Mouse (Mus musculus) urinary bladder, postnatal 25 days (tissue): Measurements from ENCODE around the gene Poc1b.

Experiments
- DNase-seq: peaks from one replicate; pipeline ENCODE4 v3.0.0; 2022; ENCODE audit warnings: low spot score

The Poc1b gene

DNA sequence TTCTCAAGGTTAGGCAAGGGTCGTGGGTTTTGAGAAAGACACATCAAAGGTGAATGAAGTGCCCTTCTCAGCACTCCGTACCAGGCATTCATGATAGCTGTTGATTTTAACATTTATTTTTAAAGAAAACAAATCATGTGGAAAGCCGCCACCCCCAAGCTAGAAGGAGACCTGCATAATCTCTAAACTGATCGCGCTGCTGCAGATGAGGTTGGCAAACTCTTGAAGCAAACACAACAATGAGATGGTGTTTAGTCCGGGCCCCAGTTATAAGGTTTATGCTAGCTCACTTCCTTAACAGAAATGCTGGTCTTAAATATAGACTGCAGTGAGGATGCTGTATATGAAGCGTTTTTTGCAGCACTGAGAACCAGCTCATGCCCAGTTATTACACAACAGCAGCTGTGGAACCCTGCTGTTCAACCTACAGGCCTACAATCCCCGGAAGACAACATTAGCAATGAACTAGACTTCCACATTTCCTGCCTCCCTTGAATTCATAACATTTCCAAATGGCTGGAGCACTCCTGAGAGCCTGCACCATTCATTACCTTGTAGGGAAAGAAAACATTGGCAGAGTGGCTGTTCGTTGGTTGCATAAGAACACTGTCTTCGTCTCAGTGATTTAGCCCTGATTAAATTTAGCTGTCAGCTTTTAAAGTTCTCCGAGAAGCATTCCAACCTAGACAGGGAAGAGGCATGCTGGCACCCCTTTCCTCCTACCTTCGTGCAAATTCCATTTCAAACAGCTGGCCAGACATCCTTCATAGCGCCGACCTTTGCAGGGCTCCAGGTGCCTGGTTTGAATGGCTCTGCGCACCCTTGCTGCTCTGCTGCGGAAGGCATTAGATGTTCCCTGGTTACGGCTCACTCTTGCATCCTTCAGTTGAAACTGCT is 121.4 kb downstream of the Poc1b start:
- DNase-seq, result no peak

DNA sequence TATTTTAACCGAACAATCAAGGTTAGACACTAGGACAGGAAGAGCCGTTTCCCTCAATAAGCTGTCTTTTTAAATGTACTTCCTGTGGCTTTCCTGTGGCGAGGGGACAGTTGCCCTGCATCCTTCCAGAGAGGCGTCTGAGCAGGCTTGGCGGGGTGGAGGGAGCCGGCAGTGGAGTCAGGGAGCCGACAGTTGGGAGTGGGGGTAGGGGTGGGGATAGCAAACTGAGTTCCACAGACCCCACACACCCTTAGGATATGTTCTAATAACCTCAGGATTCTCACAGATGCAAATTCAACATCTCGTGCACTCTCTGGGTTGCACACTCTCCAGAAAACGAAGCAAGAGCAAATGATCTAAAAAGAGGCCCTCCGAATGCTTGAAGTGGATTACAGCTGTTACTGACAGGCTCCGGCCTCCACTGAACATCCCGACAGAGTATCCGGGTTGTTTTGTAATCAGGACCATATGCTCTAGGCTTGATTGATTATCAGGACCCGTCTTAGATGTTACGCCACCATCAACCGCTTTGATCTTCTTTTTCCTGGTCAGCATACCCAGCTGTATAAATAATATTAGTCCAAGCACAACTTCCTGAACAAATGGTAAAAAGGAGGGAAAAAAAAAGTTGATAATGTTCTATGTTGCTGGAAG is 122.3 kb downstream of the Poc1b start:
- DNase-seq, result no peak

GRCm38 (mm10) chr10:99232518-99233227 is 125.8 kb downstream of the Poc1b start:
- no peak for DNase-seq

- no peak for DNase-seq
Measured at GRCm38 (mm10) chr10:99234336-99234735, 127.5 kb downstream of the Poc1b start.

GRCm38 (mm10) chr10:99235081-99235480 is 128.2 kb downstream of the Poc1b start:
- DNase-seq, result no peak

DNA sequence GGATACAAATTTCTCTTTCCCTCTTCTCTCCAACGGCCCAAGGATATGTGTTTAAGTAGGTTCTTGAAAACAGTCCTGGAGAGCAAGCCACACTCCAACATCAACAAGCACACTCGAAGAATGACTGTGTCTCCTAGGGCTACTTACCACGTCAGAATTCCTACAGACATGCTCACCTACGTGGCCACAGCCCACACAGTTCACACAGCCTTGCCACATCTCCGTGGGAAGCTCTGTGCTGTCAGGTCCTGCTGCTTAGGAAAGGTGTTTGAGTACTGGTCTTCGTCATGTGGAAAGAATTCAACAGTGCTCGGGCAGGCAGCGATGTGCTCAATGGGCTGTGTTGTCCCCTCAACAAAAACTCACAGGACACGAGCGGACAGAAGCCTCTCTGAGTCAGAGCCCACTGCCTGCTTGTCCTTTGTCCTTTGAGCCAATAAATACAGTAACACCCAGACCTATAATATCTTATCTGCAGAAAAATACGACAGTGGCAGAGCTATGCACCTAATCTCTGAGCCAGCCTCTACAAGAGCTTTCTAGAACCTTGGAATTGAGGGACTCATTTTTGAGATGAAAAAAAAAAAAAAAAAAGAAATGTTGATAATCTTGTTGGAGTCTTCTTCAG is 130.5 kb downstream of the Poc1b start:
- no peak for DNase-seq

DNA sequence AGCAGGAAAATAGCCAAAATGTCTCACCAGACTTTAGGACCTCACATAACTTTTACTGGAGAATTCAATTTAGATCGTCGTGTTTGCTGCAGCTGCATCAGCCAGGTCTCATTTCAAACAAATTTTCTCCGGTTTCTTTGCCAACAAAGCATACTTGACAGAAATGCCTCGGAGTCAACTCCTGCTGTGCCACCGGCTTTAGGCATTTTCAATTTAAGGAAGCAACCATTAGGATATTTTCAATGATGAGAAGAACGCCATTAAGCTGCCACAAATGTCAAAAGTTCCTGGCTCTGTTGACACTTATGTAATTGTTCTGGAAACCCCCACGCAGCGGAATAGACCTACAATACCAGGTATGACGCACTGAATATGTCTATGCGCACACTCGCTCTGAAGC is 131.7 kb downstream of the Poc1b start:
- no peak for DNase-seq

- no peak for DNase-seq
Measured at GRCm38 (mm10) chr10:99241284-99241828, 134.5 kb downstream of the Poc1b start.

- DNase-seq, result no peak
Measured at GRCm38 (mm10) chr10:99241829-99242711, 135.2 kb downstream of the Poc1b start.

DNA sequence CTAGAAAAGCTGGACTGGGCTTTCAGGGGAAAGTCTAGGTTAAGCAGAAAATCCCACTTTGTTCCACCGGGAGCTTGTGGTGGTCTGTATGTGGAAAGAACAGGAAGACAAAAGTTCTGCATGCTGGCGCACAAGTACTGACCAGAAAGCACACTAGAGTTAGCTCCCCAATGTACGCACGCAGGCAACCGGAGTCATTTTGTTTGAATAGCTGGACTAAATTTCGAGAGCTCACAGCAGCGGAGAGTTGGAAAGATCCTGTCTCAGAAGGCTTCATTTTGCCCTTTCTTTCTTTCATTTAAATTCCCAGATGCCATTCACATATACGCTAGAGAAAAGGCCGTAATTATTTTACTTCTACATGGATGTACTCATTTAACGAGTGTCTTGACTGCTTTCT is 135.9 kb downstream of the Poc1b start:
- no peak for DNase-seq

DNA sequence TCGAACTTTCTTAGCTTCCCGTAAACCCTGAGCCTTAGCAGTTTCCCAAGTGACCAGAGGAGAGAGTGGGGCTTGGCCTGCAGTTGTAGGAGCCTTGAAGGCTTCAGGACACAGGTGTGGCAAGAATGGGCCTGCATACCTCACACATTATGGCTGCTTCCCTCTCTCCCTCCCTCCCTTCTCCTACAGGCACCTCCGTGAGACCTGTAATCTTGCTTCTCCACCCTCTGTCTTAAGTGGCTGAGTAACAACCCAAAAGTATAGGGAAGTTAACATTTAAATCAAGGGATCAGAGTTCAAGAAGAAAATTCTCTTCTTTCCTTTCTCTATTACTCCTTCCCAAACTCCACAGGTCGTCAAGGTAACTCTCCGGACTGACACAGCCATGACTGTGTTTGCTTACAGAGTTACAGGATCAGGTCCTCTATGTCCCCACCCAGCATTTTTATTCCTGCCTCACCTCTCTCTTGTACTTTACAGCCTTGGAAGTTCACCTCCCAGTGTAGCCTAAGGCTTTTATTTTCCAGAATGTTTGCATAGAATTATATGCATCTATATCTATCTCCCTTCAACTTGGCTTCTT is 137.2 kb downstream of the Poc1b start:
- no peak for DNase-seq

- DNase-seq, result no peak
Measured at GRCm38 (mm10) chr10:99244655-99245260, 137.9 kb downstream of the Poc1b start.

- DNase-seq, result no peak
Measured at GRCm38 (mm10) chr10:99246797-99247508, 140.1 kb downstream of the Poc1b start.
